Mouse (Mus musculus) retina, embryonic 14.5 days (tissue): ENCODE measurements around the gene Gm28308.

ENCODE experiments used
- DNase-seq: peaks from one replicate; pipeline ENCODE4 v3.0.0-alpha.2; 2015; ENCODE audit warnings: low spot score

Gene Gm28308

DNA sequence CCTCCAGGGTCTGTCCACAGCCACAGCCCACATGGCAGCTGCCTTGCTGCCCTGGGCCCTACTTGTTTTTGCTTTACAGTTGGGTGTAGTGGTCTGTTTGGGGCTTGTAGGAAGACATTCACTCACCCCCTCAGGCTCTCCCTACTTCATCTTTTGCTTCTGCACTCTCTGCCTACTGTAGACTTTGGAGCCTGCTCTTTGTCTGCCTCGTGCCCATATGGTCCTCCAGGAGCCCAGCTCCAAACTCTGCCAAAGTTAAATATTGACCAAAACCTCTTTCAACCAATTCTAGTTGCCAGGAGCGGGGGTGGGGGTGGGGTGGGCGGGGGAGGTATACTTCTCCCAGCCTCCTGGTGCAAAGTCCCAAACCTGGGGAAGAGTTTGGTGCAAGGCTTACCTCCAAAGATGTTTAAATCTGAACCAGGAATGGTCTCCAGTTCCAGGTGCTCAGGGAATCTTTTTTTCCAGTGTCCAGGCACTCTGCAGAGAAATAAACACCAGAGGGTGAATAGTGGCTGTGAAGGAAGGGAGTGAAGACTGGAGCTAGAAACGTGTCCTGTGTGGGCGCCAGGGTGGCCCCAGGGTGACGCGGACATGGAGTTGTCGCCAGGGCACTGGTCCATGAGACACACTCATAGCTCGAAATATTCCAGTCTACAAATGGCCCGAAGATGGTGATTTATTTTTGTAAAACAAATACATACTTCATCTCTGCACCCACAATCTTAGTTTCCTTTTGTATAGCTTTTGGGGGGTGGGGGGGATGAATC is 29.6 kb downstream of the Gm28308 start:
- DNase-seq, result no peak

DNA sequence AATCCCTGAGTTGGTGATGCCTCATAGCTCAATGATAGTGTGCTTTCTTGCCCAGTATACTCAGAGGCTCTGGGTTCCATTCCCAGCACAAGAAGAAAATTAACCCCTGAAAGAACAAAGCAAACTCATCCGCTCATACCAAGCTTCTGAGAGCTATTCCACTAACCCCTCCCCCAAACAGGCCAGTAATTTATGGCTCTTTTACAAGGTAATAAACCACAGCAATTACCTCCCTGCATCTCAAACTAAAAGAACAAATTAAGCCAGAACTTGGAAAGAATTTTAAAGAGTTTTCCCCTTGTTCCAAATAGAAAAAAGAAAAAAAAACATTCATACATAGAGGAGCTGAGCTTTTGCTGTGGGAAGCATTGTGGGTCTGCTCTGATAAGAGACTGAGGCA is 30.3 kb downstream of the Gm28308 start:
- DNase-seq, result no peak

DNA sequence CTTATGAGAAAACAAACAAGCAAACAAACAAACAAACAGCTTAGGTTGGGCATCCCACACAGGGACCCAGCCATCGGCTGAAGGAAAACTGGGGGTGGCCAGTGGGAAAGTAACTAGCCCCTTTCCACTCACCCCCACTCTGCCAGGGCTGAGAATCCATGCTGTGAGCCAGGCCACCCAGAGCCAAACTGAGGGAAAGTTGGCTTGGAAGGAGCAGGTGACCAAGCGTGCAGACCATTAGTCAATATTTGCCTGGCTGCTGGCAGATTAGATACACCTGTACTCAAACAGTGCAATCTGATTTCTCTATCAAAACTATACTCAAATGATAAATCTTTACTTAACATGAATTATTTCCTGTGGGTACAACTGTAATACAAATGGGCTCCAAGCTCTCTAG is 31.1 kb downstream of the Gm28308 start:
- no peak for DNase-seq

DNA sequence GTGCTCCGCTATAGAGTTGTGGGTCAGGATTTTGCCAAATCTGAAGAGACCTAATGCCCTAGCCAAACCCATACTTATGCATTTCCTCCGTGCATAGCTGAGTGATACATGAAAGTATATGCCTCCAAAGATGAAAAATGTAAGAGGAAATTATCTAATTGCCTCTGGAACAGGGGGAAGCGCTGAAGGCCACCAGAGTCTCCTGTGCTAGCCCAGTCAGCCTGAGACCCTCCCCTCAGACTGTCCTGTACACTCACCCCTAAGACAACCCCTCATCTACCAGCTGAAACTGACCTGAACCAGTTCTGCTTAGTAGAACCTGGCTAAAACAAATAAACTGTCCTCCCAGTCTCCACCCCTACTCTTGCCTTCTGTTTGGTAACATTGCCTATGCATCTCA is 32.4 kb downstream of the Gm28308 start:
- no peak for DNase-seq

DNA sequence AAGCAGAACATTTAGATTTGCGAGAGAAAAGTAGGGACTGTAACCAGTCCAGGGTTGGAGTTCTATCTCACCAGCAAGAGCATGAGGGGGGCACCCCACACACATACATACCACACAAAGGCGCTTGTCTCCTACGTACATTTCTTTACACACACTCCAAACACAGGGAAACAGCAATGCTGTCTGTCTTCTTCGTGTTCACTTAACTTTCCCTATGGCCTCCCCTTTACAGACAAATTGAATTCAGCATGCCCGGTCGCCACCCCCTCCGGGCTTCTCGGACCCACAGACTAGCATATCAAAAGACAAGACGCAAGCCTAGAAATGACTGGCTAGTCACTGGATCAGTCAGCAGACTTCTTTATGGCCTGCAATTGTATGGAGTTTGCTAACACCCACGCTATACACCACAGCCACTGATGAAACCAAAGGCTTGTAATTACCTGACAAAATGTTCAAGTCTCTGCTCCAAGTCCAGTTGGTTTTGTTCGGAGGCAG is 32.9 kb downstream of the Gm28308 start:
- no peak for DNase-seq

DNA sequence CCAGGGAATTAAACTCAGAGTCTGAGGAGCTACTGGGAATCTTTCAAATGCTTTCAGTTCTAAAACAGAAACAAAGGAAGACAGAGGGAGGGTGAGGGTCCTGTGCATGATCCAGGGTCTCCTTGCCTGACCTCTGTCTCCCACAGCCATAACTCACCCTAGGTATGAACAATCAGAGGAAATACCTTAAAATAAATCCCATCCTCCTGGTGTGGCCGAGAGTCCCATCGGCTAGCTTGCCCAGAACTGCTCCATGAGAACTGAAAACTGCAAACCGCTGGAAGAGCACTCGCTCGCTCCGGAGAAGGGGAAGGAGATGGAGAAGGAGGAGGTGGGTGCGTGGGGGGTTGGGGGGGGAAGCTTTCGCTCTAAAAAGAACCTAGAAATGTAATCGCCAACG is 33.4 kb downstream of the Gm28308 start:
- DNase-seq, result no peak

DNA sequence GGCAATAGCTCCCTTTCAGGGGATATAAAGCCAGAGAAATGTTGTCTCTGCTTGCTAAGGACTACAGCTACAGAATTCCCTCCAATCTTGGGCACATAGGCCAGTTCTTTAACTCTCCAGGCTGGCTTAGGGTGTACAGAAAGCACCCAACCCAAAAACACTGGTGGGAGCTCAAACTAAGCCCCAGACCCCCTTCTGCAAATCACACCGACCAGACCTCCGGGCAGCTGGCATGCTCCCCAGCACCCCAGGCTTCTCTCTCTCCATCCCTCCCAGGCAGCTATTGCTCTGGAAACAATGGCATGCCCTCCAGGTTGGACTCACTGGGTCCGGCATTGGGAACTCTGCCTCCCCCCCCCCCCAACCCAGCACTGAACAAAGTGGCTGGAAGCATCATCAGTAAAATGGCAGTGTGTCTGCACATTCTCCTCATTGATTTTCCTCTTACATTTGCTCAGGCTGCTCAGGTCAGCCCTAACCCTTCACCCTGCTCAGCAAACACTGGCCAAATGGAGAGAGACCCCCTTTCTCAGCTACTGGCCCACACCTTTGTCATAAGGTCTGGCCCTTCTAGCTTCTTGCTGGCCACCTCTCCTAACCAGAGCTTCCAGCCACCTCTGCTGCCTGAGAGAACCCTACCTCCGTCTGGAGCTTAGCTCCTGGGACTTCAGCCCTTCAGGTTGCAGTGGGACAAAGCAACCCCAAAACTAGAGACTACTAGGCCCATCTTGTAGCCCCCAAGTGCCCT is 34.0 kb downstream of the Gm28308 start:
- DNase-seq, result no peak

DNA sequence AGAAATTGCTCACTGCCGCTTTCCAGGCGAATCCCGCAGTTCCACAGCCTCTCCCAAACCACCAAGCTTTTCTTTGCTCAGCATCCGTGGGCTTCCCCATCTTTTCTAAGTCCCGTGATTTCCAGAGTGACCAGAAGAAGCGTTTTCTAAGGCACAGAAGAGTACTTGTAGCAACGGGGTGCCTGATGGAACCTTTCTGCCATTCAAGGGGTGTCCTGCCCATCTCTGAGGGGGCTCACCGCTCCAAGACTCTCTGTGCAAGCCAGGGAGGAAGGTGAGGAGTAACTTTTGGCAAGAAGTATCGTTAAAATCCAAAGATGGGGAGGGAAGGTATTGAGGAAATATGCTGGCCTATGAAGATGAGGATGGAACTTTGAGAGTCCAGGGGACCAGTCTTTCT is 35.3 kb downstream of the Gm28308 start:
- no peak for DNase-seq

DNA sequence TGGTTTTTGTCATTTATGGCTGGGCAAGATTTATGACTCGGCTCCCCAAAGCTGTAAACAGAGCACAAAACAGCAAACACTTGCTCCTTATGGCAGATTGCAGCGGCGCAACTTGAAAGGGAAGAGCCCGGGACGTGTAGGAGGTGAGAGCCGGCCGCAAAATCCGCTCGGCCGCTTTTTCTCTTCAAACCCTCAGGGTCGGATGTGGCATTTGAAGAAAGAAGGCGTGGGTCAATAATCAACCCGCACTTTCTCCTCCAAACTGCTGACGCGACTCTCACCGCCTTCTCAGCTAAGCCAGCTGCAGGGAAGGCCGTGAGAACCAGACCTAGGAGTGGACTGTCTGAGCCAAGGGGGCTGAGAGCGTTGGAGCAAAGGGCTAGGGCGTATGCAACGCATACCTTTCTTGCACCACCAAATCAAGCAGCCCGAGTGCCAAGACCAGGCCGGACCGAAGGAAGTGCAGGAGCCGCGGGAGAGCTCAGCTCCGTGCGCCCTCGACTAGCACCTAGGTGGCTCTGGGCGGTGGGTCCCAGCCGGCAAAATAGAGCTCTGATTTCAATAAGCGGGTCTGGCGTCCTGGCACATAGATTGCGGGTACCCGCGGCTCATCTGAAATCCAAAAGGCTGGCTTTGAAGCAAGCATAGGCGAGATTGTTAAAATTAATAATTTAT is 35.9 kb downstream of the Gm28308 start, which contains the start of gene 5730596B20Rik:
Gene 5730596B20Rik, plus strand, starts transcription at position 438 of the 675 bp plus-strand sequence.
- no peak for DNase-seq

DNA sequence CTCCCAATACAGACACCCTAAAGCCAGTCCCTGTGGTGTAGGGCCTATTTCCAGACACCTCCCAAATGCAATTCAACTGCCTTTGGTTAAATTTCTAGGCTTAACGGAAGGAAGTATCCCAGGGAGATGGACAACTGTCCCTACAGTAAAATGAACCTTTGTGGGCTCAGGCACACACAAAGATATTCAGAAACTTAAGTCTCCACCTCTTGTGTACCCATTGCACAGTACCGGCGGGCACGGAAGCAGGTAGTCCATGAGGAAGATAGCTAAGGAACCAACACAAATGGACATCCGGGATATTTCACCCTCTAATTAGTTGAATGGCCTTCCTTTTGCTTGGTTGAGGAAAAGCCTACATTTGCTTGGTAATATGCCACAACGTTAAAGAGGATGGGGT is 36.7 kb downstream of the Gm28308 start:
- no peak for DNase-seq

DNA sequence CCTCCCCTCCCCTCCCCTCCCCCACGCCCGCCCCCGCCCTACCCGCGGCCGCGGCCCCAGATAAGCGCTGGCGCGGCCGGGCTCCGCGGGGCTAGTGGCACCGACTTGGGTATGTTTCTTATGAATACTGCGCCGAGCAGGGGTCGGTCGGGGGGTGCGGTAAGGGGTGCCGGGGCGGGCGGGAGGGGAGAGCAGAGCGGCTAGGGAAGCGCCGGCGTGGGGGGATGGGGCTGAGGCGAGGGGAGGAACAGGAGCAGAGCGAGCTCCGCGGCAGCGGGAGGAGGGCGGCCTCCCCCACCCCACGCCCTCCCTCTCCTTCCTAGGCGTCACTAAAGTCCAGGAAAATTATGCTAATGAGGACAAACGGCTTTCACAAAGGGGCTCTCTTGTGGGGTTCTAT is 37.3 kb downstream of the Gm28308 start:
- no peak for DNase-seq

DNA sequence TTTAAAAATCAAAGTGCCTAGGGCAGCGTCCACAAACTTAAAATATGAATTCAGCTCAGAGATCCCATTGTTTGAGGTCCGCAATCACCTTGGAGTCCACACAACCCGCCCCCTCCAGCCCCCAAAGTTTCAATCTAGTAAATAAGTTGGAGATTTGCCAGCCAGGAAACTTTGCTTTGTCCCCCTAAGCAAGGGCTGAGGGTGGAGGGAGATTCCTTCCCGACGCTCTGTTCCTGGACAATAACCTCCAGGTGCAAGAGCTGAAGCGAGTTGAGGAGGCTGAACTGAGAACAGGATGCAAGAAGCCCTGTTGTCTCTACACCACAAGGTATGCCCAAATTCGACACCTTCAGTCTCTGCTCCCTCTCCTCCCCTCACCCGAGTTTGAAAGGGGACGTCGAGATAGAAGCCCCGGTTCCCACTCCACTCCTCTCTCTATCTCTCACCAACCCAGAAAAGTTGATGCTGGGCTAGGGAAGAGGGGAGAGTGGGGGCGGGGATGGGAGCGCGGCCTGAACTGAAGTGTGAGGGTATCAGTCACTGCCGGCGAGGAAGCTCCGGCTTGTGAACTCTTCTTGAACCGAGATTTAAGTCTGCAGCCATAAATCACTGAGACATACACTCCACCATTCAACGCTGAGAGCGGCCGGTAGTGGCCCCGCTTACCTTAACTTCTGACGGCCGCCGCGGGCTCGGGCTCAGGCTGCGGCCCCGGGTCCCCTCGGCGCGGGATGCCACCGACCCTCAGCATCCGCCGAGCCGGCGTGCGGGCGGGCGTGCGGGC is 38.0 kb downstream of the Gm28308 start:
- no peak for DNase-seq

DNA sequence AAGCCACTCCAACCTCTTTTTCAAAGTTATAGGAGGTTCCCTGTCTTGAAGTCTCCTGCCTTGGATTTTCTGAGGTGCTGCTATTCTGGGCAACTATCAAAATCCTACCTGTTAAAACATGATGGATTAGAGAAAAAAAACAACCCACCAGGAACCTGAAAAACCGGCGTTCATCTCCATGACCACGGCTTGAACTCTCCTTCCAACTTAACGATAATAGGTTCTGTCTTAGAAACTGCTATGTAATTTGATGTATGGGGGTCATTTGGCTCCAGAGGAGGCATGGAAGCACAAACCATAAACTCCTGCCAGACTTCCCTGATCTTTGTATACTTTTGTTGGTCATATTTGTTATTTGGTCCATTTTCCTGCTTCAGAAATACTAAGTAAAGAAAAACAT is 39.5 kb downstream of the Gm28308 start:
- no peak for DNase-seq

DNA sequence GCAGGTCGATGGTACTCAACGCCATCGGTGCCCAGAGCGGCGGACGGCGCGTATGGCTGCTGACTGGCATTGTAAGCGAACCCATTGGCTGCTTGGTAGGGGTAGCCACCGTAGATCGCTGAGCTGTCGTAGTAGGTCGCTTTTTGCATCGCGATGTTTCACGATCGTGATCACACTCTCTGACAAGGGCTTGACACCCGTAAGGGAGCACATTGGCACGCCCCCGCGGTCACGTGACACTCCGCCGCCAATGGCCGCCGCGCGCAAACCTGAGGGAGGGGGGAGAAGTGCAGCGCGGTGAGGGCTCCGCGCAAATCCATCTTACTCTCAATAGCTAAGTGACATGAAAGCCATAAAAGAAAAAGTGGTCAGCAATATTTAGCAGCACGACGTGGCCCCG is 40.6 kb downstream of the Gm28308 start:
- no peak for DNase-seq

DNA sequence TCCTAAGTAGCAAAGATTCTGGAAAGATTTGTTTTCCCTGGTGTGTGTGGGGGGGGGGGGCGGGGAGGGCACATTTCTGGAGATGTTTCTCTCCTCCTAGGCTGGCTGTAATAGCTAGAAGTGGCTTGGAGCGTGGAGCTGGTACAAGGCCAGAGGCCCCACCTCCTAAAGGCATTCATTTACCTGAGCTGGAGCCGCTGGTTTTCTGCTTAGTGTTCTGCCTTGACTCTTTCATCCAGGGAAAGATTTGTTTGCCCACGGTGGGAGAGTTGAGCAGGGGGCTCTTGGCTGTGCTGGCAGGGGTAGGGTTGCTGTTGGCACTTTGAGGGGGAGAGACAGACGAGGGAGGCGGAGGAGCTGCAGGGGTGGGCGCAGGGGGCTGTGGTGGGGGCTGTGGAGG is 41.2 kb downstream of the Gm28308 start:
- no peak for DNase-seq

DNA sequence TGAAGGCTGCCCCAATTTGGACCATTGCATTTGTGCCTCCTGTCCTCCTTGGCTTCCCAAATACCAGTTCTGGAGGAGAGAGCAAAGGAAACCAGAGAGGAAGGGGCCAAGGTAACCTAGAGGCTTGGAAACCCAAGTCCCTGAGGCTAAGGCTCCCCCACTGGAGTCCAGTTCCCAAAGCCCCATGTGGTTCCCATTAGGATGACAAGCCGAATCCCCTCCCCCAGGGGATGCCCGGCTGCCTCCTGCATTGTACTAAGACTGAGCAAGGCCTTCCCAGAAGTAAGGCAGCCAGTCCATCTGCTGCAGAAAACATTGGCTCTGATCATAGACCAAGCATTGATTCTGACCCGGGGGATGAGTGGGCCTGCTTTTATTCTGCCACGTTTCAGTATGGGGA is 41.8 kb downstream of the Gm28308 start:
- DNase-seq, result no peak

DNA sequence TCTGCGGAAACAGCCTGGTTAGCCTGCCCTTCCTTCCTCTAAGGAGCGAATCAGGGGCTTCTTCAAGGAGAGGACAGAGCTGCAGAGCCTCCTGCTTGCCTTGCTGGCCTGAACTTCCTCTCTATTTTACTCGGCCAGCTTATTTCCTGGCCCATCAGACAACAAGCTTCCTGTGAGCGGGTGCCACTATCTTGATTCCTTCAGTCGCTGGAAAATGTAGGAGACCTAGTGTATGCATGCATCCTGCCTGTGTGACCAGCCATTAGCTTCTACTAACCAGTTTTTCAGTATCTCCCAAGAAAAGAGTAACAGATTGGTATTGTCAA is 42.3 kb downstream of the Gm28308 start:
- DNase-seq, result no peak

DNA sequence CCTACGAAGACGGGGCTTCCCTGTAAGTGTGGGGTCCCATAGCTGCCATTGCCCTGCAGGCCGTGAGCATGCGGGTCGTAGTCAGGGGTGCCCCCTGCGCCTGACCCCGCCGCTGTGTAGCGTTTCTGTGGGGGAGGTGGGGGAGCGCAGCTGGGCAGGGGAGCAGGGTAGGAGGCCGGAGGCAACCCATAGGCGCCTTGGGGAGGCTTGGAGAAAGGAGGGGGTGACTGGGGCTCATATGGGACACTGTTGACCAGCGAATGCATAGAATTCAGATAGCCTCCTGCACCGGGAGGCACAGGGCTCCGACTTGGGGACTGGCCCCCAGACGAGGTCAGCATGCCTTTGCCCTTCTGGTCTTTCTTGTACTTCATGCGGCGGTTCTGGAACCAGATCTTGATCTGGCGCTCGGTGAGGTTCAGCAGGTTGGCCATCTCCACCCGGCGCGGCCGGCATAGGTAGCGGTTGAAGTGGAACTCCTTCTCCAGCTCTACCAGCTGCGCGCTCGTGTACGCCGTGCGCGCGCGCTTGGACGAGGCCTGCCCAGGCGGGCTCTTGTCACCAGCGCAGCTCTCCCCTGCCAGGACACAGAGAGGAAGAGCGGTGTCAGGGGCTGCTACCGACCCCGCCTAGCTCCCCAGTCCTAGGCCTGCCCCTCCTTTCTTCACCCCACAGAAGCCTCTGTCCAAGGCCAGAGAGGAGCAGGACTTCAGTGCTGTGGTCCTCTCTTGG is 42.8 kb downstream of the Gm28308 start:
- no peak for DNase-seq

DNA sequence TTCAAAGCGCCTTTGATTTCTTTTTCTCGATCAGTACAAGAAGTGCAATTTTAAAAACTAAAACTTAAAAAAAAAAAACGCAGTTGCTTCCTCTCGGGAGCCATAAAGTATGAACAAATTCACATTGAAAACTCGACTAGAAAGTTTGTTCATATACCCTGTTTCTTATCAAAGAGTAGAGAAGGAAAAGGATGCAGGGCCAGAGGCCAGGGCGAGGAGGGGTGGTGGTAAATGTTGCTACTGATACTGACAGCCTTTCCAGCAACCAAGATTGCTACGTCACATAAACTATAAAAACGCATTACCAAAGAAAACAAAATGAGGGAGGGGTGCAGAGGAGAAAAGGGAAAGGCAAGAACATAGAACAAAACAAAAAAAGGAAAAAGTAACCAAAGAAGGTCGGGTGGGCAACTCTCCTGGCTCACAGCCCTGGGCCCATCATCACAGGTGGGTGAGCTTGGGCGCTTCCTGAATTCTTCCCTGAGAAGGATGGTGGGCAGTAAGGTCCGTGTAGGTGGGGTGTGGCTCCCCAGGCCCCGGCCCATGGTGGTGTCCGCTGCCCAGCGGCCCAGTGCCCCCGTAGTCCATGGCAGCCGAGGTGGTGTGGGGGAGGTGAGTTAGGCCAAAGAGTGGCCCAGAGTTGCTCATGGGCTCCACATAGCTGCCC is 43.5 kb downstream of the Gm28308 start:
- no peak for DNase-seq

DNA sequence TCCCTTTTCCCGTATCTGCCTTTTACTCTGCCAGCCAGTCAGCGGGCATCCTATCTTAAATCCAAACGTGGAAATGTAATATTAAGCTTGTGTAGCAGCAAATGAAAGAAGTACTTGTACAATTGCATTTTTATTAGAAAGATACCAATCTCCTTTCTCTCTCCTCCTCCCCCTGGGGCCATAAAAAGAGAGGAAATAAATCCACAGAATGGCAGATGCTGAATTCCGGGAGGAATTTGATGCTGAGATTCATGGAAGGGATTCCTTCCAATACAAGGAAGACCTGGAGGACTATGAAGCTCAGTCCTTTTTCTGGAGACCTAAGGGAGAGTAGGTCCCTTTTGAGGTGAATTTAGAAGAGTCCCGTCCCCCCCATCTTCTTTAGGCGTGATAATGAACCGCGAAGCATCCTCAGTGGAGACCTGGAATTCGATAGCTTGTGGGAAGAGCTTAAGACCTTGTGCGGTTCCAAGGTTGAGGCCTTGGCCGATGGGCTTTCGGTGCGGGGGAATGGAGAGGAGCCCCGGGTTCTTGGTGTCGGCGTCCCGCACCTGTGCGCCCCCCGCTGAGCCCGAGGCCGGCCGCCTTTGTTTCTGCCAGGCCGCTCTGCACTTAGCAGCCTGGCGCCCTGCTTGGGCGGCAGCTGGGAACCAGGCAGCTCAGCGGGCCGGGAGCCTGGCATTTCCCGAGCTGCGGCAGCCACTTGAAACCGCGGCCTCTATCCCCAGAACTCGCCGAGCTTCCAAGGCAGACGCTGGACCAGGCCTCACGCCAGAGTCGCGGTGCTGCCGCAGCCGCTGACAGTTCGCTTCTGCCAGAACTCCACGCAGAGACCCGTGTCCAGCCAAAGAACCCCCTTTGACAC is 44.7 kb downstream of the Gm28308 start:
- peak; percentile 57 for DNase-seq
